Mouse (Mus musculus): ENCODE measurements around the gene Gpr21. TPM values are rescaled to one million over a fixed set of nuclear protein-coding genes. Genes with fewer than 3 reads are reported as not detected.

Gpr21 gene
- polyA plus RNA-seq, 1 experiment from 2014 or later = 1.0 TPM

- Histone ChIP-seq H3K4me2 (ENCODE audit: low read depth, low read length) (no peak overlapping the region), H3K9me3 (replicated peaks; ENCODE audit: control insufficient read depth, low read length) (0 out of 2 replicates have a peak, but pooled peaks cover 3% of the 10 kb centered on the region), H3K9ac (ENCODE audit: low read length) (no peak overlapping the region), H3K4me1 (ENCODE audit: control insufficient read depth, insufficient read depth, low read length) (no peaks in the 10 kb centered on the region), H3K27me3 (ENCODE audit: control insufficient read depth, insufficient read depth, low read length) (no peaks in the 10 kb centered on the region), H3K27ac (ENCODE audit: low read length) (no peak overlapping the region), H3K36me3 (ENCODE audit: control insufficient read depth, insufficient read depth, low read length) (peaks cover 27% of the 10 kb centered on the region), H3K4me3 (replicated peaks; ENCODE audit: low read length) (no peak overlapping the region)
- WGBS = 91% methylated on average over 1 of the region's 1 CpGs
- peak; percentile 64 for ATAC-seq (ENCODE audit: insufficient read depth, low FRiP score)
Observed at GRCm38 (mm10) chr2:37549346-37550012, 33.3 kb downstream of the Gpr21 start.

GRCm38 (mm10) chr2:37556366-37556765 is 40.2 kb downstream of the Gpr21 start:
- Histone ChIP-seq H3K4me1 (ENCODE audit: control insufficient read depth, insufficient read depth, low read length) (no peaks in the 10 kb centered on the region), H3K9ac (ENCODE audit: low read length) (no peak overlapping the region), H3K4me3 (replicated peaks; ENCODE audit: low read length) (no peak overlapping the region), H3K27ac (ENCODE audit: low read length) (no peak overlapping the region), H3K4me2 (ENCODE audit: low read depth, low read length) (no peak overlapping the region), H3K9me3 (replicated peaks; ENCODE audit: control insufficient read depth, low read length) (0 out of 2 replicates have a peak, but pooled peaks cover 3% of the 10 kb centered on the region), H3K36me3 (ENCODE audit: control insufficient read depth, insufficient read depth, low read length) (peaks cover 48% of the 10 kb centered on the region), H3K27me3 (ENCODE audit: control insufficient read depth, insufficient read depth, low read length) (no peaks in the 10 kb centered on the region)
- no peak for ATAC-seq (ENCODE audit: insufficient read depth, low FRiP score)
- 64% methylated on average over 2 of the region's 2 CpGs for WGBS

- Histone ChIP-seq H3K4me1 (ENCODE audit: control insufficient read depth, insufficient read depth, low read length) (0 out of 2 replicates have a peak, but pooled peaks cover 4% of the 10 kb centered on the region), H3K27me3 (ENCODE audit: control insufficient read depth, insufficient read depth, low read length) (no peaks in the 10 kb centered on the region), H3K4me2 (ENCODE audit: low read depth, low read length) (no peak overlapping the region), H3K27ac (ENCODE audit: low read length) (no peak overlapping the region), H3K9me3 (replicated peaks; ENCODE audit: control insufficient read depth, low read length) (no peaks in the 10 kb centered on the region), H3K36me3 (ENCODE audit: control insufficient read depth, insufficient read depth, low read length) (peaks cover 25% of the 10 kb centered on the region; the same call in 1 of the 2 replicates), H3K9ac (ENCODE audit: low read length) (no peak overlapping the region), H3K4me3 (replicated peaks; ENCODE audit: low read length) (no peak overlapping the region)
- 59% methylated on average over 2 of the region's 2 CpGs for WGBS
- ATAC-seq (ENCODE audit: insufficient read depth, low FRiP score) = no peak
Observed at GRCm38 (mm10) chr2:37565579-37565978, 49.4 kb downstream of the Gpr21 start.

- Histone ChIP-seq H3K9ac (ENCODE audit: low read length) (no peak overlapping the region), H3K4me1 (ENCODE audit: control insufficient read depth, insufficient read depth, low read length) (0 out of 2 replicates have a peak, but pooled peaks cover 4% of the 10 kb centered on the region), H3K36me3 (ENCODE audit: control insufficient read depth, insufficient read depth, low read length) (peaks cover 23% of the 10 kb centered on the region; the same call in 1 of the 2 replicates), H3K27me3 (ENCODE audit: control insufficient read depth, insufficient read depth, low read length) (no peaks in the 10 kb centered on the region), H3K9me3 (replicated peaks; ENCODE audit: control insufficient read depth, low read length) (no peaks in the 10 kb centered on the region), H3K4me3 (replicated peaks; ENCODE audit: low read length) (no peak overlapping the region), H3K27ac (ENCODE audit: low read length) (no peak overlapping the region), H3K4me2 (ENCODE audit: low read depth, low read length) (no peak overlapping the region)
- WGBS = 71% methylated on average over 1 of the region's 1 CpGs
- no peak for ATAC-seq (ENCODE audit: insufficient read depth, low FRiP score)
Observed at GRCm38 (mm10) chr2:37566035-37566434, 49.9 kb downstream of the Gpr21 start.

GRCm38 (mm10) chr2:37569888-37570287 is 53.8 kb downstream of the Gpr21 start:
- H3K4me3 ChIP-seq (replicated peaks; ENCODE audit: low read length) = no peak overlapping the region
- ATAC-seq (ENCODE audit: insufficient read depth, low FRiP score) = peak; percentile 74

More at GRCm38 (mm10) chr2:37569888-37570287, 53.8 kb downstream of the Gpr21 start:
- H3K4me2 ChIP-seq (ENCODE audit: low read depth, low read length) = no peak overlapping the region
- H3K4me1 ChIP-seq (ENCODE audit: control insufficient read depth, insufficient read depth, low read length) = 0 out of 2 replicates have a peak, but pooled peaks cover 4% of the 10 kb centered on the region
- H3K36me3 ChIP-seq (ENCODE audit: control insufficient read depth, insufficient read depth, low read length) = 0 out of 2 replicates have a peak, but pooled peaks cover 6% of the 10 kb centered on the region
- H3K27ac ChIP-seq (ENCODE audit: low read length) = no peak overlapping the region
- H3K9ac ChIP-seq (ENCODE audit: low read length) = no peak overlapping the region
- H3K27me3 ChIP-seq (ENCODE audit: control insufficient read depth, insufficient read depth, low read length) = no peaks in the 10 kb centered on the region
- H3K9me3 ChIP-seq (replicated peaks; ENCODE audit: control insufficient read depth, low read length) = no peaks in the 10 kb centered on the region
- WGBS = 44% methylated on average over 5 of the region's 5 CpGs

Other genes starting within 250 kb of the Gpr21 start
- not detected in 2 replicates for gene Olfr368, start 189.8 kb upstream of the Gpr21 start, polyA plus RNA-seq (2015; fragmentation: Nextera tagmentation; extraction: Ambion mirVana)
- gene Pdcl, start 157.0 kb upstream of the Gpr21 start, polyA plus RNA-seq (2015; fragmentation: Nextera tagmentation; extraction: Ambion mirVana) = 39.9 and 40.4 TPM in 2 replicates
- 11.5 and 12.7 TPM in 2 replicates for gene Rc3h2, start 93.4 kb upstream of the Gpr21 start, polyA plus RNA-seq (2015; fragmentation: Nextera tagmentation; extraction: Ambion mirVana)
- 6.6 and 7.0 TPM in 2 replicates for gene Zbtb26, start 73.2 kb upstream of the Gpr21 start, polyA plus RNA-seq (2015; fragmentation: Nextera tagmentation; extraction: Ambion mirVana)
- gene Zbtb6, start 73.2 kb upstream of the Gpr21 start, polyA plus RNA-seq (2015; fragmentation: Nextera tagmentation; extraction: Ambion mirVana) = 8.7 and 9.5 TPM in 2 replicates
- 30.8 and 36.5 TPM in 2 replicates for gene Rabgap1, start 73.1 kb upstream of the Gpr21 start, polyA plus RNA-seq (2015; fragmentation: Nextera tagmentation; extraction: Ambion mirVana)
- 24.6 and 27.3 TPM in 2 replicates for gene Strbp, start 187.5 kb downstream of the Gpr21 start, polyA plus RNA-seq (2015; fragmentation: Nextera tagmentation; extraction: Ambion mirVana)